Mouse (Mus musculus) telencephalon, adult 2 months (tissue): ENCODE data around the gene Rabl3.

Experiments used
- DNase-seq: peaks from one replicate; pipeline ENCODE4 v3.0.0-alpha.2; 2011; ENCODE audit warnings: low read depth, low spot score

Rabl3 gene

GRCm38 (mm10) chr16:37591551-37591950, 51.9 kb downstream of the Rabl3 start:
- DNase-seq: no peak

- no peak for DNase-seq
Measured at GRCm38 (mm10) chr16:37597412-37597811, 57.7 kb downstream of the Rabl3 start.

- DNase-seq: no peak
Measured at GRCm38 (mm10) chr16:37598463-37598862, 58.8 kb downstream of the Rabl3 start.

GRCm38 (mm10) chr16:37599326-37599725, 59.6 kb downstream of the Rabl3 start:
- no peak for DNase-seq

- no peak for DNase-seq
Measured at GRCm38 (mm10) chr16:37603431-37603830, 63.7 kb downstream of the Rabl3 start.

- no peak for DNase-seq
Measured at GRCm38 (mm10) chr16:37604243-37604642, 64.6 kb downstream of the Rabl3 start.

- peak; percentile 84 for DNase-seq
Measured at GRCm38 (mm10) chr16:37610333-37610732, 70.6 kb downstream of the Rabl3 start.

- DNase-seq: no peak
Measured at GRCm38 (mm10) chr16:37611072-37611471, 71.4 kb downstream of the Rabl3 start.

GRCm38 (mm10) chr16:37612013-37612412, 72.3 kb downstream of the Rabl3 start:
- no peak for DNase-seq

- no peak for DNase-seq
Measured at GRCm38 (mm10) chr16:37614540-37614939, 74.9 kb downstream of the Rabl3 start.

GRCm38 (mm10) chr16:37615429-37615828, 75.7 kb downstream of the Rabl3 start:
- no peak for DNase-seq

GRCm38 (mm10) chr16:37616104-37616503, 76.4 kb downstream of the Rabl3 start:
- DNase-seq: no peak

GRCm38 (mm10) chr16:37617695-37618094, 78.0 kb downstream of the Rabl3 start:
- DNase-seq: peak; percentile 86
